Mouse (Mus musculus) bone marrow macrophage, adult 2 months (primary cell): ENCODE measurements around the gene Zc3h12c.

Source experiments
- CTCF ChIP-seq: IDR thresholded peaks from 2 replicates; pipeline ENCODE4 v1.5.1; 2012; ENCODE audit warnings: low read depth, mild to moderate bottlenecking, low read length, moderate library complexity
- POLR2A ChIP-seq: IDR thresholded peaks from 2 replicates; pipeline ENCODE4 v1.6.1; 2012; ENCODE audit warnings: mild to moderate bottlenecking, low read depth, low read length, borderline replicate concordance

DNA sequence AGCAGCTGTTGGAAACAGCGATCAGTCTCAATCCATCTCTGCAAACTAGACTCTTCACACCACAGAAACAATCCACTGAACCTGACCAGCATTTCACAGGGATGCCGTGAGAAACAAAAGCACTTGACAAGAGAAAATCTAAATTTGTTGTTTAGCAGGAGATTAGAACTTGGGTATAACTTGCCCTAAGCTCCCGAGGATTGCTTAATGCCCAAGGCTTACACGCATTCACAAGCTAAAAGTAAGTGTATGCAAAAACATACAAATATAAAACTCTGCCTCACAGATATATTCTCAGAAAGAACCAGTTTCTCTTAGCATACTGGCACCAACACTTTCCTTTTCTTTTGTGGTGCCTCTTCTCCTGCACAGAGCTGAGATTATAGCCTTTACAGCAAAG, 19.5 kb downstream of the Zc3h12c start:
- TF ChIP-seq POLR2A (no peak), CTCF (no peak)
